Mouse (Mus musculus) kidney, embryonic 15.5 days (tissue): ENCODE results near the gene Cfap97. TPM values are rescaled to one million over a fixed set of nuclear protein-coding genes. Genes with fewer than 3 reads are reported as not detected.

ENCODE experiments used
- ATAC-seq: fragments of 200-750 bp; cut with Nextera tagmentation; replicated peaks from 2 replicates; pipeline ENCODE4 v1.8.0; 2017; ENCODE audit warnings: moderate TSS enrichment; ENCODE audit not compliant: low FRiP score
- H3K27ac ChIP-seq: fragments of 300-500 bp; sonication (generic); 2 replicates; pipeline ENCODE4 v1.5.1; 2015; ENCODE audit warnings: mild to moderate bottlenecking, inconsistent platforms
- H3K27me3 ChIP-seq: fragments of 300-500 bp; sonication (generic); 2 replicates; pipeline ENCODE4 v1.6.1; 2015; ENCODE audit warnings: inconsistent platforms
- H3K36me3 ChIP-seq: fragments of 300-500 bp; sonication (generic); 2 replicates; pipeline ENCODE4 v1.6.1; 2015; ENCODE audit warnings: inconsistent platforms
- H3K4me1 ChIP-seq: fragments of 300-500 bp; sonication (generic); 2 replicates; pipeline ENCODE4 v1.6.1; 2015; ENCODE audit warnings: inconsistent platforms
- H3K4me2 ChIP-seq: fragments of 300-500 bp; sonication (generic); 2 replicates; pipeline ENCODE4 v1.6.1; 2015; ENCODE audit warnings: moderate library complexity, mild to moderate bottlenecking, inconsistent platforms
- H3K4me3 ChIP-seq: fragments of 300-500 bp; sonication (generic); replicated peaks from 2 replicates; pipeline ENCODE4 v1.5.1; 2015; ENCODE audit warnings: mild to moderate bottlenecking, inconsistent platforms
- H3K9ac ChIP-seq: fragments of 300-500 bp; sonication (generic); 2 replicates; pipeline ENCODE4 v1.6.1; 2015; ENCODE audit warnings: mild to moderate bottlenecking, inconsistent platforms
- H3K9me3 ChIP-seq: fragments of 300-500 bp; sonication (generic); replicated peaks from 2 replicates; pipeline ENCODE4 v1.6.1; 2016; ENCODE audit warnings: inconsistent platforms
- WGBS: fragments of 180-500 bp; shearing (Covaris S2); methylation state at CpG from one replicate; pipeline ENCODE4 v1.1.7; 2015; ENCODE audit warnings: mixed read lengths; 5-methylcytosine and 5-hydroxymethylcytosine counted together
- polyA plus RNA-seq: library from polyadenylated mRNA; unstranded; fragments of >200 nt; fragmentation: Nextera tagmentation; extraction: Ambion mirVana; gene quantifications from 2 replicates; pipeline ENCODE4 v1.2.1, GENCODE M21; 2015

Gene Cfap97
- polyA plus RNA-seq, 1 experiment from 2014 or later, result 23.7 TPM

DNA sequence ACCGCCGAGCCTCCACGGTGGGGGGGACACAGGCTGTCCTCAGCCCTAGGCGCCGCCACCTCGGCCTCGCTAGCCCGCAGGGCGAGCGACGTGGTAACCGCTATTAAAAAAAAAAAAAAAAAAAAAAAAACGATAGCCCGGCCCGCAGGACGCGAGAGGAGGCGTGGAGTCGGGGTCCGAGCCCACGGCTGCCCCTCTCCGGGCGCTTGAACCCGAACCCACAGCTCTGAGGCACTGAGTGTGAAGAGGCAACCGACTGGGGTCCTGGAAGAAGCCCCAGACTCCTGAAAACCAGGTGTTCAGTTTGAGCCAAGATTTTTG, 12.3 kb downstream of the Cfap97 start:
- H3K4me3 ChIP-seq, result peak overlapping the region; percentile 63
- no peak for ATAC-seq
- under 1% methylated on average over 24 of the region's 25 CpGs for WGBS
- H3K9me3 ChIP-seq, result no peaks in the 10 kb centered on the region
- peak overlapping the region; percentile 75 for H3K9ac ChIP-seq
- H3K27ac ChIP-seq, result peak overlapping the region; percentile 94
- no peaks in the 10 kb centered on the region for H3K27me3 ChIP-seq
- H3K4me2 ChIP-seq, result peak overlapping the region; percentile 77
- peaks cover 10% of the 10 kb centered on the region; the same call in 1 of the 2 replicates for H3K4me1 ChIP-seq
- H3K36me3 ChIP-seq, result no peaks in the 10 kb centered on the region

DNA sequence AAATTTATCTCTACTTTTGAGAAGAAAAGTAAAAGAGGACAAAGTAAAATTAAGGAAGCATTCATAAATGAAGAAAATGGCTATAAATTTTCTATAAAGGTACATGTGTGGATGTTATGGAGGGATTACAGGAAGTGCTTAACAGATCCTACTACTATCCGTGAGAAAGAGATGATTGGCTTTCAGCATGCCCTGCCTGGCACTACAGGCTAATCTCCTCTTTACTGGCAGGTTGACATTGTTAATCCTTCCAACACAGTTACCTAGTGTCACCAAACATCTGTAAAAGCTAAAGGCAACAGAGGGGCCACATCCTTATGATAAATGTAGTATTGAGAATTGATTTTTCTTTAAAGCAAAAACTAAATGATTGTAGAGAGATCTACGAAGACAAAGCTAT, 22.1 kb downstream of the Cfap97 start:
- Histone ChIP-seq H3K27me3 (no peaks in the 10 kb centered on the region), H3K27ac (no peak overlapping the region), H3K4me1 (no peaks in the 10 kb centered on the region), H3K4me3 (no peak overlapping the region), H3K9ac (no peak overlapping the region), H3K36me3 (peaks cover 30% of the 10 kb centered on the region), H3K9me3 (no peaks in the 10 kb centered on the region), H3K4me2 (no peak overlapping the region)
- no peak for ATAC-seq
- WGBS, result 85% methylated on average over 2 of the region's 2 CpGs

DNA sequence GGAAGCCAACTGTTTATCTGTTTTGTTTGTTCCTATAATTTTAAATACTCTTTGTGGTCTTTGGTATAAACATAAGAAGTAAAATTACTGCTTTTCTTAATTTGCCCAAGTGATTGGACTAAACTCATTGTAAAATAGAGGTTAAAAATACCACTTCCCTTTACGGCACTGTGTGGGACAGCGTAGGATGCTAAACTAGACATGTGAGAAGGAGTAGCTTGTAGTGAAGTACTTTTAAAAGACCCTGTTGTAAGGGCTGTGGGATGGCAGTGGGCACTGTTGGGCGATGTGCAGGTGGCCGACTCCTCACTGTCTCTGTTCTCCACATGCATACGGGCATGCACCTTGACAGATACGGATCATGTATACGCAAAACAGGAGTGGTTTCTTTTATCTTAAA, 28.6 kb downstream of the Cfap97 start:
- Histone ChIP-seq H3K4me2 (no peak overlapping the region), H3K27me3 (no peaks in the 10 kb centered on the region), H3K36me3 (peaks cover 36% of the 10 kb centered on the region), H3K9ac (no peak overlapping the region), H3K4me1 (no peaks in the 10 kb centered on the region), H3K9me3 (no peaks in the 10 kb centered on the region), H3K4me3 (no peak overlapping the region), H3K27ac (no peak overlapping the region)
- WGBS, result 94% methylated on average over 7 of the region's 7 CpGs
- no peak for ATAC-seq

DNA sequence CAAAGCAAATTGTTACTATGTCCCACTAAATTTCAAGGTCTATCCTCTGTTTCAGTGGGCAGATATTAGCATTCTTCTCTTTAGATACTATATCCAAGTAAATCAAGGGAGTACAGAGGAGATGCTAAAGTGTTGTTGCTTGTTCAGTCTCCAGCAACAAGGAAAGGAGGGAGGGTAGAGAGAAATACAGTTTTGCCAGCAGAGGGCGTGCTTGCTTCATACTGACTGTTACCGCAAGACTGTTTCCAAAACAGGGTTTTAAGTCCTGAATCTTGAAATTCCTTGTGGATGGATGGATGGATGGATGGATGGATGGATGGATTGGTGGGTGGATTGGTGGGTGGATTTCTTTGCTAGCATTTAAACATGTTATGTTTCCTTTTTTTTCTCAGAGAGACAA, 33.8 kb downstream of the Cfap97 start:
- WGBS, result 7% methylated on average over 2 of the region's 2 CpGs
- Histone ChIP-seq H3K9ac (no peak overlapping the region), H3K36me3 (peaks cover 35% of the 10 kb centered on the region), H3K27me3 (no peaks in the 10 kb centered on the region), H3K9me3 (no peaks in the 10 kb centered on the region), H3K4me3 (no peak overlapping the region), H3K4me2 (no peak overlapping the region), H3K27ac (no peak overlapping the region), H3K4me1 (no peaks in the 10 kb centered on the region)
- ATAC-seq, result no peak

DNA sequence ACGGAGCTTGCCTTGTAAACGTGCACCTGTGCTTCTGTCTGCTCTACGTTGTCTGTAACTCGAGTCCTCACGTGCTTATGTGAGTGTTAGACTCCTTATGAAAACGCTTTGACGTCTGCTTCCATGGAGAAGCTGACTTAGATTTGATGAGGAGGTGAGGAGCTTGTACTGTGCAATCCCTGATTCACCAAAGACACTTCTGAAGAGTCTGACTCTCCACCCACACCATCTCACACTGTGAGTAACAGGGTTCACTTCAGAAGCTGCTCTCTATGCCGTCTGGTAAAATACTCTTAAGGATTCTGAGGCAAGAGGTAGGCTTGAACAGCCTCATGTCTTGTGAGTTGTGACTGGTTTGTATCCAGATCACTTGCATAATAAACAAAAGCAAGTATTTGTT, 41.5 kb downstream of the Cfap97 start:
- Histone ChIP-seq H3K27me3 (no peaks in the 10 kb centered on the region), H3K4me3 (no peak overlapping the region), H3K4me2 (no peak overlapping the region), H3K36me3 (peaks cover 56% of the 10 kb centered on the region), H3K9me3 (no peaks in the 10 kb centered on the region), H3K27ac (no peak overlapping the region), H3K4me1 (no peaks in the 10 kb centered on the region), H3K9ac (no peak overlapping the region)
- no peak for ATAC-seq
- 81% methylated on average over 8 of the region's 8 CpGs for WGBS

DNA sequence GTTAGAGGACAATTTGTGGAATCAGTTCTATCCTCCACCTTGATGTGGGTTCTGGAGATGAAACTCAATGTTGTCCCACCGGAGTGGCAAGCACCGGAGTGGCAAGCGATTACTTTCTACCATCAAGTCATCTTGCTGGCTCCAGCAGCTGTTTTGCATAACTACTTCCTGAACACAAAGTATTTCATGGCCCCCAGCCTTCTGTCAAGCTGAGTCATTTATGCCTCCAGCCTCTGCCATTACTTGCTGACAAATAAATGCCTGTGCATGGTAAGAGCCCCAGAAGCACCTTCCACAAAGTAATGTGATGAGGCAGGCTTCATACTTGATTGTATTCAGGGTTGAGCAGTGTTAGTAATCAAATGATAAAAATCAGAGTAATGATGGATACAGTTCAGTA, 45.3 kb downstream of the Cfap97 start:
- Histone ChIP-seq H3K4me2 (no peak overlapping the region), H3K9me3 (no peaks in the 10 kb centered on the region), H3K4me1 (no peaks in the 10 kb centered on the region), H3K36me3 (peaks cover 46% of the 10 kb centered on the region), H3K27me3 (no peaks in the 10 kb centered on the region), H3K4me3 (no peak overlapping the region), H3K27ac (0 out of 2 replicates have a peak overlapping the region, but pooled peaks have one; percentile 1), H3K9ac (no peak overlapping the region)
- ATAC-seq, result no peak
- WGBS, result 92% methylated on average over 3 of the region's 3 CpGs

DNA sequence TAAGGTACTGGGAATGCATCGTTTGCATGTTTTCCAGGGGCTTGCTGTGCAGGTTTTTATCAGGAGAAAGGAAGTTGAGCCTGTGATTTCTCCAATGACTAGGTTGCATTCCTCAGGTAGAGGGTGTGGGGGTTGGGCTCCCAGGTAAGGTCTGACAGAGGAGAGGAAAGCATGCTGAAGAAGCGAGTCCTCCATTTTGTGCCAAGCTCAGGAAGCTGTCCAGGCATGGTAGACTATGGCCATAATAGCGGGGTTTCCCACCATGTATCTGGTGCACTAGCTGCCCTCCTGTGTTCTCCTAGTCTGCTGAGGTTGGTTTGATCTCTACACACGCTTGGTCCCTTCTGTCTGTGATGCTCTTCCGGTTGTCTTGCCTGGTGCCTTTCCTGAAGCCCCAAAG, 46.1 kb downstream of the Cfap97 start:
- Histone ChIP-seq H3K27me3 (no peaks in the 10 kb centered on the region), H3K9me3 (no peaks in the 10 kb centered on the region), H3K4me2 (no peak overlapping the region), H3K4me3 (no peak overlapping the region), H3K4me1 (no peaks in the 10 kb centered on the region), H3K27ac (0 out of 2 replicates have a peak overlapping the region, but pooled peaks have one; percentile 1), H3K36me3 (peaks cover 43% of the 10 kb centered on the region), H3K9ac (no peak overlapping the region)
- 84% methylated on average over 5 of the region's 5 CpGs for WGBS
- ATAC-seq, result no peak

DNA sequence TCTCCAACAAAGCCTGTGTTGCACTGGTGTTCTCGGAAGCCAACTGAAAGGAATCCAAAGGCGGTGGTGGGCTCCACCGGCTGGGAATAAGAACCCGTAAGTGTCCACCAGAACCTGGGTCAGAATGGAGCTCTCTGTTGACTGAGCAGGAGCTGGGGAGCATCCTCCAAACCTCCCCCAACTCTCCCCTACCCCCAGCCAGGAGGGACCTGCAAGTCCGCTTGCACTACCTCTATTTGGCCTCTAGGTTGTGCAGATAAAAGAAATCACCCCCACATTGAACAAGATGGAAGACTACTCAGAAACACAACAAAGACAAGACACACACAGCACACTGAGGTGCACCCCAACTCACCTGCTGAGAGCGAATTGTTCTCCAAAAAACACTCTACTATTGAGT, 50.8 kb downstream of the Cfap97 start:
- Histone ChIP-seq H3K4me1 (no peaks in the 10 kb centered on the region), H3K4me3 (no peak overlapping the region), H3K9me3 (no peaks in the 10 kb centered on the region), H3K9ac (no peak overlapping the region), H3K36me3 (peaks cover 57% of the 10 kb centered on the region), H3K4me2 (no peak overlapping the region), H3K27me3 (no peaks in the 10 kb centered on the region), H3K27ac (no peak overlapping the region)
- WGBS, result 89% methylated on average over 6 of the region's 6 CpGs
- ATAC-seq, result no peak

DNA sequence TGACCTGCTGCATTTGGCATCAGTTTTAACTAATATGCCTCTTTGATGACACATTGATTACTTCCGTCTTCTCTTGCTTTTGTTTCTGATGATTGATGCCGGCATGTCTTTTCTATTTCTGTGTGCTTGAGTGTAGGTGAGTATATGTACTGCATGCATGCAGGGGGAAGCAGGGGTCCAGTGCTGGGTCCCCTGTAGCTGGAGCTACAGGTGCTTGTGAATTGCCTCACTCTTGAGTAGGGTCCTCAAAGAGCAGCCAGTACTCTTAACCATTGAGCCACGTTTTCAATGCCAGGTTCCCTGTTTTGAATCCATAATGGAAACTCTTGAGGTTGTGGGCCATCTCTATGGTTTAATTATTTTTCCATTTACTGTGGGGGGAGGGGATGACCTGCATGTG, 52.7 kb downstream of the Cfap97 start:
- Histone ChIP-seq H3K4me2 (no peak overlapping the region), H3K36me3 (peaks cover 77% of the 10 kb centered on the region), H3K27me3 (no peaks in the 10 kb centered on the region), H3K9me3 (no peaks in the 10 kb centered on the region), H3K4me3 (no peak overlapping the region), H3K9ac (no peak overlapping the region), H3K4me1 (peaks cover 15% of the 10 kb centered on the region), H3K27ac (no peak overlapping the region)
- 91% methylated on average over 3 of the region's 3 CpGs for WGBS
- no peak for ATAC-seq

DNA sequence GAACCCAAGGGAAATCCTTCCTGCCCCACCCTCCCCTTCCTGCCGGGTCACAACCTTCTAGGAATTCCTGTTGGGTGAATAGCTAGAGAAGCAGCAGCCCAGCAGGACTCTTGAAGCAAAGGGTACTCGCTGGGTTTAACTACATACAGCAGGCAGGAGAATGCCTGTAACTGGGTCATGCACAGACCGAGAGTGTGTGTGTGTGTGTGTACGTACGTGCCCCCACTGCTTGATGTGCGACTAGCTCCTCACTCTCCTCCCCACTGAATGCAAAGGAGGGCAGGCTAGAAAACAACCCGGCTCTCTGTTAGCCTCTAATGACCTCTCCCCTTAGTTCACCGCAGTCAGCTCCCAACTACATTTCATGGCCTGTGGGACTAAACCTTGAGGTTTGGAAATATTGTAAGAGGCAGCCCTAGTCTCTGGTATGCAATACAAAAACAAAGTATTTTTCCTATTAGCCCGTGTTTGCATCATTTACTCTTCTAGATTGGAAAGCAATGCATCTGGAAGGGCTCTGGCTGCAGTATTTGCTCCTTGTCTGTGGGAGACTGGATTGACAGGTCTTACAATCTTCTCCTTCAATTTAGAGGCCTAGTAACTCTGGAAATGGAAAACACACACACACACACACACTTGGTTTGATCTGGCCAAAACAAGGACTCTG, 53.5 kb downstream of the Cfap97 start:
- Histone ChIP-seq H3K36me3 (peaks cover 78% of the 10 kb centered on the region), H3K4me3 (no peak overlapping the region), H3K4me2 (no peak overlapping the region), H3K27ac (no peak overlapping the region), H3K27me3 (no peaks in the 10 kb centered on the region), H3K9me3 (no peaks in the 10 kb centered on the region), H3K9ac (no peak overlapping the region), H3K4me1 (peaks cover 23% of the 10 kb centered on the region)
- 80% methylated on average over 9 of the region's 9 CpGs for WGBS
- ATAC-seq, result no peak

DNA sequence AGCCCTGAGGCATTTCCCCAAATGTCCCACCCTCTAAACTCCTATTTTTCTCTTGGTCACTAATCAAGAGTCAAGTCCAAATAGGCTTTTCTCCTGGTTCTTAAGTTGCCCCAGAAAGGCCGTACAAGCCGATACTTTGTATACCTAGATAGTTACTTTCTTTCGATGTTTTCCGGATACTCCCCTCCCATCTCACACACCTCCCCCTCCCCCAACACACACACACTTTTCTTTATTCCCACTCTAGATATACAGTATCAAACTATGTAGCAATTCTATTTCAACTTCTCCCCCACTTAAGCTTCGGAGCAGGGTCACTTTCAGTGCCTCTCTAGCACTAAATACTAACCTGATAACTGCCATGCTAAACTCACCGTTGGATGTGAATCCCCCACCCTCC, 54.5 kb downstream of the Cfap97 start:
- H3K4me3 ChIP-seq, result no peak overlapping the region
- H3K9ac ChIP-seq, result no peak overlapping the region
- WGBS, result 88% methylated on average over 6 of the region's 6 CpGs
- no peaks in the 10 kb centered on the region for H3K9me3 ChIP-seq
- H3K36me3 ChIP-seq, result peaks cover 74% of the 10 kb centered on the region
- H3K4me1 ChIP-seq, result peaks cover 24% of the 10 kb centered on the region
- no peak overlapping the region for H3K27ac ChIP-seq
- H3K4me2 ChIP-seq, result no peak overlapping the region
- H3K27me3 ChIP-seq, result no peaks in the 10 kb centered on the region
- ATAC-seq, result no peak

DNA sequence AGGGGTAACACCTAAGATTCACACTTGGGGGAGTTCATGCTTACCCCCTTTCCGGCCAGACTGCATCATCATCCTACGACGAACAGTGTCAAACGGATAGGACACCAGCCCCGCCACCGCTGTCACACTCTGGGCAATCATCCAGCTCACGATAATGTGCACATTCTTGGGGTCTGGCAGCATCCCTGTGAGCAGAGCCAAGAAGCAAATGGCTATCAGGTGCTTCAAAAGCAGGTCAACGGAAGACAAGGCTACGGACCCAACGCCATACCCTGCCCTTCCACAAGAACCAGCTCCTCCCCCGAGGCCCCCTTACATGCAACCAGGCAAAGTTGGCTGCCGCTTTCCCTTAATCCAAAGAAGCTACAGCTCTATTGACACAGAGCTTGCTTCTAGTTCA, 56.8 kb downstream of the Cfap97 start:
- Histone ChIP-seq H3K27me3 (no peaks in the 10 kb centered on the region), H3K4me2 (peak overlapping the region; percentile 88), H3K36me3 (peaks cover 60% of the 10 kb centered on the region), H3K9me3 (no peaks in the 10 kb centered on the region), H3K9ac (0 out of 2 replicates have a peak overlapping the region, but pooled peaks have one; percentile 89), H3K4me3 (peak overlapping the region; percentile 72), H3K4me1 (peaks cover 37% of the 10 kb centered on the region), H3K27ac (0 out of 2 replicates have a peak overlapping the region, but pooled peaks have one; percentile 13)
- WGBS, result 85% methylated on average over 12 of the region's 12 CpGs
- no peak for ATAC-seq

DNA sequence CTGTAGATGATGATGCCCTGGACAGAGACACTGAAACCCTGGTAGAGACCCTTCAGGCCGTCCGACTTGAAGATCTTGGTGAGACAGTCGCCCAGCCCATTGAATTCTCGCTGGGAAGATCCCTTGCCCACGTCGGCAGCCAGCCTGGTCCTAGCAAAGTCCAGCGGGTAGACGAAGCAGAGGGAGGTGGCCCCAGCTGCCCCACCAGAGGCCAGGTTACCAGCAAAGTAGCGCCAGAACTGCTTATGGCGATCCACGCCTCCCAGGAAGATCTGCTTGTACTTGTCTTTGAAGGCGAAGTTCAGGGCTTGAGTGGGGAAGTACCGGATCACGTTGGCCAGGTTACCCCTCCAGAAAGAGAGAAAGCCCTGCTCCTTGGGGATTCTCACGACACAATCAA, 57.5 kb downstream of the Cfap97 start:
- H3K4me2 ChIP-seq, result peak overlapping the region; percentile 88
- peaks cover 37% of the 10 kb centered on the region for H3K4me1 ChIP-seq
- no peaks in the 10 kb centered on the region for H3K9me3 ChIP-seq
- ATAC-seq, result no peak
- H3K36me3 ChIP-seq, result peaks cover 54% of the 10 kb centered on the region
- H3K27me3 ChIP-seq, result no peaks in the 10 kb centered on the region
- H3K4me3 ChIP-seq, result peak overlapping the region; percentile 72
- WGBS, result 81% methylated on average over 15 of the region's 15 CpGs
- H3K9ac ChIP-seq, result peak overlapping the region; percentile 89
- no peak overlapping the region for H3K27ac ChIP-seq
